Mouse (Mus musculus): ENCODE measurements around the gene Rmdn3. TPM values are rescaled to one million over a fixed set of nuclear protein-coding genes. Genes with fewer than 3 reads are reported as not detected.

Rmdn3 gene
- polyA plus RNA-seq, 1 experiment from 2014 or later, result 49.9 TPM

- no peaks in the 10 kb centered on the region for H3K4me1 ChIP-seq (ENCODE audit: control insufficient read depth, insufficient read depth, low read length)
- H3K4me3 ChIP-seq (ENCODE audit: low read depth, low read length), result no peak overlapping the region
- no peaks in the 10 kb centered on the region for H3K27me3 ChIP-seq (ENCODE audit: control insufficient read depth, insufficient read depth, low read length)
- no peak for DNase-seq (ENCODE audit: low spot score)
- H3K27ac ChIP-seq (ENCODE audit: low read depth, low read length), result no peak overlapping the region
- no peak overlapping the region for H3K9ac ChIP-seq (ENCODE audit: low read length)
- H3K4me2 ChIP-seq (ENCODE audit: low read depth), result no peak overlapping the region
- no peak for ATAC-seq (ENCODE audit: insufficient read depth, low FRiP score, low TSS enrichment)
- H3K9me3 ChIP-seq (ENCODE audit: control insufficient read depth, low read length), result no peaks in the 10 kb centered on the region
- H3K36me3 ChIP-seq (ENCODE audit: control insufficient read depth, insufficient read depth, low read length), result no peaks in the 10 kb centered on the region
- 88% methylated on average over 5 of the region's 5 CpGs for WGBS
Measured at GRCm38 (mm10) chr2:119190969-119191368, 34.1 kb upstream of the Rmdn3 start.

- ATAC-seq (ENCODE audit: insufficient read depth, low FRiP score, low TSS enrichment), result peak; percentile 61; the same call in 1 of the 2 replicates
- Histone ChIP-seq H3K4me2 (ENCODE audit: low read depth) (peak overlapping the region; percentile 30), H3K9ac (ENCODE audit: low read length) (no peak overlapping the region), H3K27me3 (ENCODE audit: control insufficient read depth, insufficient read depth, low read length) (no peaks in the 10 kb centered on the region), H3K36me3 (ENCODE audit: control insufficient read depth, insufficient read depth, low read length) (peaks cover under 1% of the 10 kb centered on the region), H3K4me1 (ENCODE audit: control insufficient read depth, insufficient read depth, low read length) (no peaks in the 10 kb centered on the region), H3K4me3 (ENCODE audit: low read depth, low read length) (no peak overlapping the region), H3K27ac (ENCODE audit: low read depth, low read length) (no peak overlapping the region), H3K9me3 (ENCODE audit: control insufficient read depth, low read length) (no peaks in the 10 kb centered on the region)
- 8% methylated on average over 15 of the region's 15 CpGs for WGBS
- peak; percentile 85 for DNase-seq (ENCODE audit: low spot score)
Measured at GRCm38 (mm10) chr2:119189029-119189710, 32.3 kb upstream of the Rmdn3 start.

GRCm38 (mm10) chr2:119182914-119183313, 26.1 kb upstream of the Rmdn3 start:
- peaks cover 6% of the 10 kb centered on the region for H3K36me3 ChIP-seq (ENCODE audit: control insufficient read depth, insufficient read depth, low read length)
- no peak for DNase-seq (ENCODE audit: low spot score)
- H3K27ac ChIP-seq (ENCODE audit: low read depth, low read length), result no peak overlapping the region

GRCm38 (mm10) chr2:119177384-119177939, 20.6 kb upstream of the Rmdn3 start:
- WGBS, result 90% methylated on average over 5 of the region's 5 CpGs
- no peak overlapping the region for H3K27ac ChIP-seq (ENCODE audit: low read depth, low read length)
- H3K4me3 ChIP-seq (ENCODE audit: low read depth, low read length), result no peak overlapping the region
- no peaks in the 10 kb centered on the region for H3K9me3 ChIP-seq (ENCODE audit: control insufficient read depth, low read length)
- DNase-seq (ENCODE audit: low spot score), result no peak
- H3K9ac ChIP-seq (ENCODE audit: low read length), result no peak overlapping the region
- no peaks in the 10 kb centered on the region for H3K27me3 ChIP-seq (ENCODE audit: control insufficient read depth, insufficient read depth, low read length)
- no peak overlapping the region for H3K4me2 ChIP-seq (ENCODE audit: low read depth)
- peaks cover 22% of the 10 kb centered on the region for H3K4me1 ChIP-seq (ENCODE audit: control insufficient read depth, insufficient read depth, low read length)
- peaks cover 4% of the 10 kb centered on the region for H3K36me3 ChIP-seq (ENCODE audit: control insufficient read depth, insufficient read depth, low read length)
- ATAC-seq (ENCODE audit: insufficient read depth, low FRiP score, low TSS enrichment), result no peak

More at GRCm38 (mm10) chr2:119182914-119183313, 26.1 kb upstream of the Rmdn3 start:
- Histone ChIP-seq H3K9me3 (ENCODE audit: control insufficient read depth, low read length) (no peaks in the 10 kb centered on the region), H3K4me1 (ENCODE audit: control insufficient read depth, insufficient read depth, low read length) (no peaks in the 10 kb centered on the region), H3K4me2 (ENCODE audit: low read depth) (no peak overlapping the region), H3K9ac (ENCODE audit: low read length) (no peak overlapping the region), H3K4me3 (ENCODE audit: low read depth, low read length) (no peak overlapping the region), H3K27me3 (ENCODE audit: control insufficient read depth, insufficient read depth, low read length) (no peaks in the 10 kb centered on the region)
- no peak for ATAC-seq (ENCODE audit: insufficient read depth, low FRiP score, low TSS enrichment)
- 67% methylated on average over 7 of the region's 7 CpGs for WGBS

- Histone ChIP-seq H3K36me3 (ENCODE audit: control insufficient read depth, insufficient read depth, low read length) (peaks cover 4% of the 10 kb centered on the region), H3K4me2 (ENCODE audit: low read depth) (no peak overlapping the region), H3K4me3 (ENCODE audit: low read depth, low read length) (no peak overlapping the region), H3K27ac (ENCODE audit: low read depth, low read length) (no peak overlapping the region), H3K9ac (ENCODE audit: low read length) (no peak overlapping the region), H3K4me1 (ENCODE audit: control insufficient read depth, insufficient read depth, low read length) (peaks cover 27% of the 10 kb centered on the region), H3K9me3 (ENCODE audit: control insufficient read depth, low read length) (no peaks in the 10 kb centered on the region), H3K27me3 (ENCODE audit: control insufficient read depth, insufficient read depth, low read length) (no peaks in the 10 kb centered on the region)
- DNase-seq (ENCODE audit: low spot score), result no peak
- ATAC-seq (ENCODE audit: insufficient read depth, low FRiP score, low TSS enrichment), result no peak
- WGBS, result 70% methylated on average over 3 of the region's 3 CpGs
Measured at GRCm38 (mm10) chr2:119176761-119177160, 19.9 kb upstream of the Rmdn3 start.

GRCm38 (mm10) chr2:119175614-119176013, 18.8 kb upstream of the Rmdn3 start:
- 76% methylated on average over 6 of the region's 6 CpGs for WGBS
- ATAC-seq (ENCODE audit: insufficient read depth, low FRiP score, low TSS enrichment) (no peak), DNase-seq (ENCODE audit: low spot score) (no peak)
- Histone ChIP-seq H3K4me1 (ENCODE audit: control insufficient read depth, insufficient read depth, low read length) (peaks cover 27% of the 10 kb centered on the region), H3K36me3 (ENCODE audit: control insufficient read depth, insufficient read depth, low read length) (peaks cover 4% of the 10 kb centered on the region), H3K4me3 (ENCODE audit: low read depth, low read length) (no peak overlapping the region), H3K27me3 (ENCODE audit: control insufficient read depth, insufficient read depth, low read length) (no peaks in the 10 kb centered on the region), H3K27ac (ENCODE audit: low read depth, low read length) (no peak overlapping the region), H3K9ac (ENCODE audit: low read length) (no peak overlapping the region), H3K4me2 (ENCODE audit: low read depth) (no peak overlapping the region), H3K9me3 (ENCODE audit: control insufficient read depth, low read length) (no peaks in the 10 kb centered on the region)

- Histone ChIP-seq H3K36me3 (ENCODE audit: control insufficient read depth, insufficient read depth, low read length) (peaks cover 4% of the 10 kb centered on the region), H3K9me3 (ENCODE audit: control insufficient read depth, low read length) (no peaks in the 10 kb centered on the region), H3K4me2 (ENCODE audit: low read depth) (no peak overlapping the region), H3K4me3 (ENCODE audit: low read depth, low read length) (no peak overlapping the region), H3K27me3 (ENCODE audit: control insufficient read depth, insufficient read depth, low read length) (no peaks in the 10 kb centered on the region), H3K4me1 (ENCODE audit: control insufficient read depth, insufficient read depth, low read length) (peaks cover 27% of the 10 kb centered on the region), H3K9ac (ENCODE audit: low read length) (no peak overlapping the region), H3K27ac (ENCODE audit: low read depth, low read length) (no peak overlapping the region)
- no peak for ATAC-seq (ENCODE audit: insufficient read depth, low FRiP score, low TSS enrichment)
- whole genome bisulfite sequencing, result 56% methylated on average over 14 of the region's 14 CpGs
- DNase-seq (ENCODE audit: low spot score), result no peak
Measured at GRCm38 (mm10) chr2:119174866-119175265, 18.0 kb upstream of the Rmdn3 start.

GRCm38 (mm10) chr2:119173991-119174651, 17.3 kb upstream of the Rmdn3 start, which contains the start of gene Gm14137:
TSS of gene Gm14137 (plus strand) at chr2:119174509.
- Histone ChIP-seq H3K9ac (ENCODE audit: low read length) (no peak within 1 kb of the TSS; the same call in none of the 2 replicates), H3K4me2 (ENCODE audit: low read depth) (0 out of 2 replicates have a peak within 1 kb of the TSS, but pooled peaks have one; percentile 17), H3K4me1 (ENCODE audit: control insufficient read depth, insufficient read depth, low read length) (peaks cover 27% of the 10 kb centered on the region), H3K27me3 (ENCODE audit: control insufficient read depth, insufficient read depth, low read length) (0 out of 2 replicates have a peak, but pooled peaks cover 3% of the 10 kb centered on the region), H3K4me3 (ENCODE audit: low read depth, low read length) (no peak within 1 kb of the TSS), H3K9me3 (ENCODE audit: control insufficient read depth, low read length) (no peaks in the 10 kb centered on the region), H3K36me3 (ENCODE audit: control insufficient read depth, insufficient read depth, low read length) (peaks cover 2% of the 10 kb centered on the region), H3K27ac (ENCODE audit: low read depth, low read length) (peak within 1 kb of the TSS; percentile 67)
- WGBS, result 43% methylated on average over 8 of the region's 8 CpGs
- ATAC-seq (ENCODE audit: insufficient read depth, low FRiP score, low TSS enrichment) (no peak), DNase-seq (ENCODE audit: low spot score) (no peak)
